Mouse (Mus musculus) olfactory bulb, adult 2 months (tissue): ENCODE results near the gene Smim11.

Experiments
- CTCF ChIP-seq: fragments of 200-500 bp; IDR thresholded peaks from 2 replicates; pipeline ENCODE4 v1.5.1; 2012; ENCODE audit warnings: low read depth, mild to moderate bottlenecking, low read length, moderate library complexity; ENCODE audit not compliant: insufficient read depth
- POLR2A ChIP-seq: fragments of 200-500 bp; IDR thresholded peaks from 2 replicates; pipeline ENCODE4 v1.6.1; 2012; ENCODE audit warnings: mild to moderate bottlenecking, low read depth, low read length, moderate library complexity; ENCODE audit not compliant: insufficient read depth

DNA sequence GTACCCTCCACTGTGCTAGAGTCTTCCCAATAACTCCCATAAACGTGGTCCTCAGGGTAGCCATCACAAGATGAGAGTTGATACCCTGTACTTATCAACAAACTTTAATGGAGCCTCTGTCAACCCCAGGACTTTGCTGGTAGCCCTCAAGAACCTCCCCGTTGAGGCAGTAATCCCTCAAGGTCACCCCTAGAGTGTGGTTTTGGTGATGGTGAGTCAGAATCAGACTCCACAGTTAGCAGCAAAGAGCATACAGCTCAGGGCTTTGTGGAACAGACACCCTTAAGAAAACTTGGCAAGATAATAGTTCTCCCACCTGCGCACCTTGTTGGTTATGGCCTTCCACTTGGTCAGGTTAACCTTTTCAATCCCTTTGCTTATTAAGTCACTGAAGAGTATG lies 19.3 kb downstream of the Smim11 start:
- no peak for TF ChIP-seq CTCF
- TF ChIP-seq POLR2A: no peak
